Mouse (Mus musculus) midbrain, embryonic 13.5 days (tissue): ENCODE data around the gene Psme2. TPM values are rescaled to one million over a fixed set of nuclear protein-coding genes. Genes with fewer than 3 reads are reported as not detected.

Experiments used
- ATAC-seq: fragments of 200-750 bp; cut with Nextera tagmentation; 2 replicates; pipeline ENCODE4 v1.8.0; 2017; ENCODE audit warnings: mild to moderate bottlenecking, moderate TSS enrichment, moderate library complexity
- H3K27ac ChIP-seq: fragments of 300-500 bp; sonication (generic); 2 replicates; pipeline ENCODE4 v1.5.1; 2015; ENCODE audit warnings: inconsistent platforms, mild to moderate bottlenecking, moderate library complexity
- H3K27me3 ChIP-seq: fragments of 300-500 bp; sonication (generic); 2 replicates; pipeline ENCODE4 v1.6.1; 2015; ENCODE audit warnings: mild to moderate bottlenecking, inconsistent platforms
- H3K36me3 ChIP-seq: fragments of 300-500 bp; sonication (generic); 2 replicates; pipeline ENCODE4 v1.6.1; 2015; ENCODE audit warnings: mild to moderate bottlenecking, inconsistent platforms
- H3K4me1 ChIP-seq: fragments of 300-500 bp; sonication (generic); replicated peaks from 2 replicates; pipeline ENCODE4 v1.6.1; 2015; ENCODE audit warnings: inconsistent platforms
- H3K4me2 ChIP-seq: fragments of 300-500 bp; sonication (generic); replicated peaks from 2 replicates; pipeline ENCODE4 v1.6.1; 2015; ENCODE audit warnings: moderate library complexity, mild to moderate bottlenecking, inconsistent platforms
- H3K4me3 ChIP-seq: fragments of 300-500 bp; sonication (generic); replicated peaks from 2 replicates; pipeline ENCODE4 v1.5.1; 2015; ENCODE audit warnings: mild to moderate bottlenecking, inconsistent platforms
- H3K9ac ChIP-seq: fragments of 300-500 bp; sonication (generic); replicated peaks from 2 replicates; pipeline ENCODE4 v1.6.1; 2015; ENCODE audit warnings: mild to moderate bottlenecking, inconsistent platforms
- H3K9me3 ChIP-seq: fragments of 300-500 bp; sonication (generic); 2 replicates; pipeline ENCODE4 v1.6.1; 2016; ENCODE audit warnings: mild to moderate bottlenecking, inconsistent platforms
- WGBS: fragments of 180-500 bp; shearing (Covaris S2); methylation state at CpG from one replicate; pipeline ENCODE4 v1.1.7; 2015; 5-methylcytosine and 5-hydroxymethylcytosine counted together
- polyA plus RNA-seq: library from polyadenylated mRNA; unstranded; fragments of >200 nt; fragmentation: Nextera tagmentation; extraction: Ambion mirVana; gene quantifications from 2 replicates; pipeline ENCODE4 v1.2.1, GENCODE M21; 2015

Psme2 gene
- 198 and 217 TPM in 2 replicates for polyA plus RNA-seq

DNA sequence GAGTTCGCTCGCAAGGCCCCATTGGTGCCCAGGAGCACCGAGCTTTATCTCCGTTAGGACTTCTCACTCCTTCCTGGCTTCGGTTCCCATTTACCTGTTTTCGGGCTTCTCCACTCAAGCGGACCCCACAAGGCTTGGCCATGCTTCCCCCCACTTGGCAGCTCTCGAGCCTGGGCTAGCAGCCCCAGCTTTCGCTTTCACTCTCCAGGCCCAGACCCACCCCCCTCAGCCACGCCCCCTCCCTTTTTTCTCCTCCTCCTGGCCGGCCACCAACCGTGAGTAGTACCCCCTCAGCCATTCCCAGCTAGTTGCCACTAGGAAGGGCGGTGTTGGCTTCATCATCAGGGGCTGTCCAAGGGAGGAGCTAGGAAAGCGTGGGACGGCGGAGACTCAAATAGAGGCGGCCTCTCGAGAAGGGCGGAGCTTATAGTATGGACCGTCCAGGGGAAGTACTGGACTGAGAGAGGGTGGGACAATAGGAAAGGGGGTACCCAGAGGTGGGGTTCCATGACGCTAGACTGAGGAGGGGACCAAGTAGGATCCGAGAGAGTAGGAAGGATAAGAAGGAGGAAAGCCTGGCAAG, at the start of gene Psme2:
Gene Psme2, minus strand, starts transcription at position 366 of the 583 bp plus-strand sequence.
- H3K27me3 ChIP-seq, result no peaks in the 10 kb centered on the region
- peak within 1 kb of the TSS; percentile 95 for H3K9ac ChIP-seq
- peak within 1 kb of the TSS; percentile 97 for H3K27ac ChIP-seq
- H3K4me2 ChIP-seq, result peak within 1 kb of the TSS; percentile 99
- ATAC-seq, result peak; percentile 96
- H3K9me3 ChIP-seq, result no peaks in the 10 kb centered on the region
- WGBS, result under 1% methylated on average over 22 of the region's 22 CpGs
- H3K4me3 ChIP-seq, result peak within 1 kb of the TSS; percentile 95
- peaks cover 34% of the 10 kb centered on the region for H3K36me3 ChIP-seq
- peaks cover 36% of the 10 kb centered on the region for H3K4me1 ChIP-seq

GRCm38 (mm10) chr14:55637795-55638194, 46.9 kb upstream of the Psme2 start, which contains the start of gene Gm49378:
TSS of gene Gm49378 (minus strand) at chr14:55637895.
- Histone ChIP-seq H3K27me3 (no peaks in the 10 kb centered on the region), H3K4me1 (peaks cover 30% of the 10 kb centered on the region), H3K9ac (no peak within 1 kb of the TSS), H3K9me3 (no peaks in the 10 kb centered on the region), H3K4me3 (no peak within 1 kb of the TSS), H3K4me2 (no peak within 1 kb of the TSS), H3K27ac (no peak within 1 kb of the TSS), H3K36me3 (peaks cover 61% of the 10 kb centered on the region)
- WGBS, result 98% methylated on average over 9 of the region's 9 CpGs
- ATAC-seq, result no peak

DNA sequence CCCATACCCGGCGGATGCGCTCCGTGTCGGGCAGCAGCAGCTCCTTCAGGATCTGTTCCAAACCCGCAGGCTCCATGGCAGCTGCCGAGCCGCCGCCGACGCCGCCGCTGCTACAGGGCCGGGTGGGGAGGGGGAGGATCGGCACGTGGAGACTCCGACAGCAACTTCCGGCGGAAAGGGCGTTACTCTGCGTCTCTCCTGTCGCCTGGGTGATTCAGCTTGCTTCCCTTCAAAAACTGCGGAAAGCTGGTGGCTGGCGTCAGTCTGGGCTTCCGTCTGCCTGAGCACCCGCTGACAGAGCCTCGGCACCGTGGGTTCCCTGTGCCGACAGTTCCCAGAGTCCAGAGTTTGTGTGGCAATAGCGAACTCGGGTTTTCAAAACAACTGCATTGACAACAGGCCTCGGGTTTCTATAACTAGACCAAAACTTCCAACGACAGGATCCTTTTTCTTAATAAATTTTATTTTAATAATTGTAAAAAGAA, 44.7 kb upstream of the Psme2 start, which contains the start of gene Ipo4:
Gene Ipo4, minus strand, starts transcription at position 435 of the 485 bp plus-strand sequence.
- 2% methylated on average over 33 of the region's 33 CpGs for WGBS
- Histone ChIP-seq H3K27ac (peak within 1 kb of the TSS; percentile 78), H3K4me3 (peak within 1 kb of the TSS; percentile 70), H3K9ac (peak within 1 kb of the TSS; percentile 80), H3K4me1 (peaks cover 20% of the 10 kb centered on the region), H3K36me3 (peaks cover 76% of the 10 kb centered on the region), H3K27me3 (no peaks in the 10 kb centered on the region), H3K4me2 (peak within 1 kb of the TSS; percentile 95), H3K9me3 (no peaks in the 10 kb centered on the region)
- peak; percentile 93 for ATAC-seq

GRCm38 (mm10) chr14:55634874-55635522, 44.1 kb upstream of the Psme2 start:
- H3K36me3 ChIP-seq, result peaks cover 76% of the 10 kb centered on the region
- H3K4me2 ChIP-seq, result peak overlapping the region; percentile 95
- no peaks in the 10 kb centered on the region for H3K9me3 ChIP-seq
- H3K9ac ChIP-seq, result peak overlapping the region; percentile 80
- ATAC-seq, result peak; percentile 90
- H3K27ac ChIP-seq, result peak overlapping the region; percentile 78
- peak overlapping the region; percentile 70 for H3K4me3 ChIP-seq
- no peaks in the 10 kb centered on the region for H3K27me3 ChIP-seq
- H3K4me1 ChIP-seq, result peaks cover 20% of the 10 kb centered on the region
- WGBS, result 4% methylated on average over 23 of the region's 23 CpGs

DNA sequence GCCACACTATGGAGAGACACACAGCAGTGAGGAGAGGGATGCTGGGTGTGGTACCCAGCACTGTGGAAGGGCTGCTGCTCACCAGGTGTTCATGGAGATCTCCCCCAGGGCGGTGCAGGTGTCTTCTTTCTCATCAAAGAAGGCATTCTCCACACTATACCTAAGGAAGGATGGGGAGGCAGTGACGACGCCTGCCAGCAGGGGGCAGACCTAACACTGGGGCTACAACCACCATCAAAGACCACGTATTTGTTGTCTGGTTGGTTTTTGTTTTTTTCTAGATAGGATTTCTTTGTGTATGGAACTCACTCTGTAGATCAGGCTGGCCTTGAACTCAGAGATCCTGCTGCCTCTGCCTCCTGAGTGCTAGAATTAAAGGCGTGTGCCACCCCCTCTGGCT, 38.4 kb upstream of the Psme2 start:
- no peak for ATAC-seq
- 49% methylated on average over 5 of the region's 5 CpGs for WGBS
- peaks cover 5% of the 10 kb centered on the region for H3K4me1 ChIP-seq
- no peak overlapping the region for H3K4me2 ChIP-seq
- no peak overlapping the region for H3K27ac ChIP-seq
- H3K36me3 ChIP-seq, result peaks cover 99% of the 10 kb centered on the region
- H3K9me3 ChIP-seq, result no peaks in the 10 kb centered on the region
- H3K9ac ChIP-seq, result no peak overlapping the region
- no peaks in the 10 kb centered on the region for H3K27me3 ChIP-seq
- H3K4me3 ChIP-seq, result no peak overlapping the region

GRCm38 (mm10) chr14:55628077-55628827, 37.3 kb upstream of the Psme2 start:
- no peak overlapping the region for H3K4me3 ChIP-seq
- peaks cover 100% of the 10 kb centered on the region for H3K36me3 ChIP-seq
- no peak overlapping the region for H3K9ac ChIP-seq
- no peaks in the 10 kb centered on the region for H3K9me3 ChIP-seq
- WGBS, result 94% methylated on average over 27 of the region's 27 CpGs
- H3K4me1 ChIP-seq, result no peaks in the 10 kb centered on the region
- H3K27ac ChIP-seq, result no peak overlapping the region
- no peak for ATAC-seq
- no peaks in the 10 kb centered on the region for H3K27me3 ChIP-seq
- no peak overlapping the region for H3K4me2 ChIP-seq

GRCm38 (mm10) chr14:55618486-55619195, 27.7 kb upstream of the Psme2 start:
- Histone ChIP-seq H3K4me2 (peak overlapping the region; percentile 29), H3K9ac (no peak overlapping the region), H3K4me3 (peak overlapping the region; percentile 23), H3K27ac (no peak overlapping the region), H3K36me3 (peaks cover 7% of the 10 kb centered on the region; the same call in 1 of the 2 replicates), H3K27me3 (no peaks in the 10 kb centered on the region), H3K4me1 (no peaks in the 10 kb centered on the region), H3K9me3 (no peaks in the 10 kb centered on the region)
- 59% methylated on average over 22 of the region's 22 CpGs for WGBS
- ATAC-seq, result no peak

- H3K27ac ChIP-seq, result no peak within 1 kb of the TSS
- no peak within 1 kb of the TSS for H3K9ac ChIP-seq
- peak; percentile 75 for ATAC-seq
- no peaks in the 10 kb centered on the region for H3K9me3 ChIP-seq
- peak within 1 kb of the TSS; percentile 23 for H3K4me3 ChIP-seq
- no peaks in the 10 kb centered on the region for H3K4me1 ChIP-seq
- no peaks in the 10 kb centered on the region for H3K27me3 ChIP-seq
- no peaks in the 10 kb centered on the region for H3K36me3 ChIP-seq
- H3K4me2 ChIP-seq, result peak within 1 kb of the TSS; percentile 29
- 26% methylated on average over 21 of the region's 21 CpGs for WGBS
These were observed 26.9 kb upstream of the Psme2 start, which contains the start of gene Rec8 for GRCm38 (mm10) chr14:55617822-55618221. TSS of gene Rec8 (plus strand) at chr14:55618037.

GRCm38 (mm10) chr14:55616844-55617243, 25.9 kb upstream of the Psme2 start:
- Histone ChIP-seq H3K4me2 (no peak overlapping the region), H3K9ac (no peak overlapping the region), H3K4me1 (no peaks in the 10 kb centered on the region), H3K36me3 (no peaks in the 10 kb centered on the region), H3K27me3 (no peaks in the 10 kb centered on the region), H3K9me3 (no peaks in the 10 kb centered on the region), H3K4me3 (no peak overlapping the region), H3K27ac (no peak overlapping the region)
- WGBS, result 91% methylated on average over 2 of the region's 2 CpGs
- ATAC-seq, result no peak

GRCm38 (mm10) chr14:55615876-55616275, 25.0 kb upstream of the Psme2 start:
- no peak overlapping the region for H3K4me3 ChIP-seq
- no peaks in the 10 kb centered on the region for H3K9me3 ChIP-seq
- no peak for ATAC-seq
- WGBS, result 43% methylated on average over 2 of the region's 2 CpGs
- no peak overlapping the region for H3K27ac ChIP-seq
- H3K9ac ChIP-seq, result no peak overlapping the region
- H3K4me2 ChIP-seq, result no peak overlapping the region
- H3K4me1 ChIP-seq, result no peaks in the 10 kb centered on the region
- H3K36me3 ChIP-seq, result peaks cover 1% of the 10 kb centered on the region; the same call in 1 of the 2 replicates
- H3K27me3 ChIP-seq, result no peaks in the 10 kb centered on the region

DNA sequence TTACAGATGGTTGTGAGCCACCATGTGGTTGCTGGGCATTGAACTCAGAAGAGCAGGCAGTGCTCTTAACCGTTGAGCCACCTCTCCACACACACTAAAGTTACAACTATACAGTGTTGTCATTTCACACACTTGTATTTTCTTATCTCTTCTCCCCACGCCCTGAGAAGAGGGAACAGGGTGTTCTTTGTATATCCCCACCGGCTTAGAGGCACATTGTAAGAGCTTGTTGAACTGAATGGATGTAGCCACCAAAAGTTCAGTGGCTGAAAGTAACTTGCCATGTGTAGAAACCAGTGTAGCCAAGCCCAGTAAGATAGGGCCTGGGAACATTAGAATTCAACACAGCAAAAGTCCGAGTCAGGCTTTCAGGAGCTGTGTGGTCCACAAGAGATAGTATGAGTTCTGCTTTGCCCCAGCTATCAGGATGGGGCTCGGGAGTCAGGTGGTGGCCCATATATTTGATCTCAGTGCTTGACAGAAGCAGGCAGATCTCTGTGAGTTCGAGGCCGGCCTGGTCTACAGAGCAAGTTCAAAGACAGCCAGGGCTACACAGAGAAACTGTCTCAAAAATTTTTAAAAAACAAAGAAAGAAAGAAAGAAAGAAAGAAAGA, 23.8 kb upstream of the Psme2 start:
- peaks cover 12% of the 10 kb centered on the region for H3K36me3 ChIP-seq
- H3K4me3 ChIP-seq, result no peak overlapping the region
- no peaks in the 10 kb centered on the region for H3K27me3 ChIP-seq
- no peak for ATAC-seq
- H3K9ac ChIP-seq, result no peak overlapping the region
- no peaks in the 10 kb centered on the region for H3K9me3 ChIP-seq
- H3K4me1 ChIP-seq, result no peaks in the 10 kb centered on the region
- WGBS, result 82% methylated on average over 7 of the region's 7 CpGs
- H3K4me2 ChIP-seq, result no peak overlapping the region
- no peak overlapping the region for H3K27ac ChIP-seq
